Mouse (Mus musculus): ENCODE data around the gene Ficd. TPM values are rescaled to one million over a fixed set of nuclear protein-coding genes. Genes with fewer than 3 reads are reported as not detected.

The Ficd gene
- total and polyA plus RNA-seq, 2 experiments from 2014 or later = 8.7 to 11.7 TPM

DNA sequence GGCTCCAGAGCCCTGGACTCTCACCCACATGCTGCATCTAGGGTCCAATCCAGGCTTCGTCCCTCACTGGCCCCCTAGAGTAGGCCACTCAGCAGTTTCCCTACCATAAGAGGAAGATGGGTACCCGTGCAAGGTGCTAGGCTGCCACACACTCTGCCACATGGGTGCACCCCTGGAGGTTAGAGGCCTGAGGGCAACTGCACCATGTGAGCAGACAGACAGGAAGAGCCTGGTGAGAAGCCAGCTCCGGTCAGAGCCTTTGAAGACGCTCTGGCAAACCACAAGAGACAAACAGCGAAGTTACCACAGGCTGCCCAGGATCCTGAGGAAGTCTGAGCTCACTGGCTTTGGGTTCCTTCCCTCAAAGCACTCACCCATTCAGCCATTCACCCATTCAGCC, 51.4 kb downstream of the Ficd start:
- Histone ChIP-seq H3K4me2 (ENCODE audit: low read depth, low read length) (no peak overlapping the region), H3K36me3 (ENCODE audit: insufficient read depth, low read length) (no peaks in the 10 kb centered on the region), H3K9me3 (ENCODE audit: low read length) (no peaks in the 10 kb centered on the region), H3K9ac (replicated peaks; ENCODE audit: low read length) (no peak overlapping the region), H3K27me3 (ENCODE audit: insufficient read depth, low read length) (no peaks in the 10 kb centered on the region), H3K4me3 (ENCODE audit: low read length) (no peak overlapping the region), H3K27ac (no peak overlapping the region), H3K4me1 (ENCODE audit: insufficient read depth, low read length) (no peaks in the 10 kb centered on the region)
- DNase-seq (ENCODE audit: low spot score) = no peak
- ATAC-seq = no peak
- 84% methylated on average over 5 of the region's 5 CpGs for WGBS
- no peak for TF ChIP-seq CTCF (IDR thresholded peaks at IDR 0.05; ENCODE audit: low read depth)

DNA sequence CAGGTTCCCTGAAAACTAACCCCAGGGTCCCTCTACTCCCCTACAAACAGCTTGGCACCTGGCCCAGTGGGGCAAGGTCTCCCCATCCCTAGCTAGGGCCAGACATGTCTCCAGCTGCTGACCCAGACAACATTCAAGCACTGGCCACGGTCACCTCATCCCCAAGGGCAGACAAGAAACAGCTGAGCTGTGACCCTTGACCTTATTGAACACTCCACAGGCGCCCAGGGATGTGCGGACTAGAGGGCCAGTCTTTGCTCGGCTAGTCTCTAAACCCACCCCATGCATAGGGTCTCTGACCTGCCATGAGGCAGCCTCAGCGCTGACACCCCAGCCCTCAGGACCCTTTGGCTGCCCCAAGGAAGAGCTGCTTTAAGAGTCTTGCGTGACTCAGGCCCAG, 53.0 kb downstream of the Ficd start:
- H3K4me3 ChIP-seq (ENCODE audit: low read length) = no peak overlapping the region
- ATAC-seq = no peak
- WGBS = 48% methylated on average over 6 of the region's 6 CpGs
- H3K27me3 ChIP-seq (ENCODE audit: insufficient read depth, low read length) = no peaks in the 10 kb centered on the region
- no peak for DNase-seq (ENCODE audit: low spot score)
- no peak for TF ChIP-seq CTCF (IDR thresholded peaks at IDR 0.05; ENCODE audit: low read depth)
- H3K9me3 ChIP-seq (ENCODE audit: low read length) = no peaks in the 10 kb centered on the region
- no peak overlapping the region for H3K4me2 ChIP-seq (ENCODE audit: low read depth, low read length)
- H3K4me1 ChIP-seq (ENCODE audit: insufficient read depth, low read length) = no peaks in the 10 kb centered on the region
- no peak overlapping the region for H3K9ac ChIP-seq (replicated peaks; ENCODE audit: low read length)
- no peak overlapping the region for H3K27ac ChIP-seq
- H3K36me3 ChIP-seq (ENCODE audit: insufficient read depth, low read length) = no peaks in the 10 kb centered on the region

DNA sequence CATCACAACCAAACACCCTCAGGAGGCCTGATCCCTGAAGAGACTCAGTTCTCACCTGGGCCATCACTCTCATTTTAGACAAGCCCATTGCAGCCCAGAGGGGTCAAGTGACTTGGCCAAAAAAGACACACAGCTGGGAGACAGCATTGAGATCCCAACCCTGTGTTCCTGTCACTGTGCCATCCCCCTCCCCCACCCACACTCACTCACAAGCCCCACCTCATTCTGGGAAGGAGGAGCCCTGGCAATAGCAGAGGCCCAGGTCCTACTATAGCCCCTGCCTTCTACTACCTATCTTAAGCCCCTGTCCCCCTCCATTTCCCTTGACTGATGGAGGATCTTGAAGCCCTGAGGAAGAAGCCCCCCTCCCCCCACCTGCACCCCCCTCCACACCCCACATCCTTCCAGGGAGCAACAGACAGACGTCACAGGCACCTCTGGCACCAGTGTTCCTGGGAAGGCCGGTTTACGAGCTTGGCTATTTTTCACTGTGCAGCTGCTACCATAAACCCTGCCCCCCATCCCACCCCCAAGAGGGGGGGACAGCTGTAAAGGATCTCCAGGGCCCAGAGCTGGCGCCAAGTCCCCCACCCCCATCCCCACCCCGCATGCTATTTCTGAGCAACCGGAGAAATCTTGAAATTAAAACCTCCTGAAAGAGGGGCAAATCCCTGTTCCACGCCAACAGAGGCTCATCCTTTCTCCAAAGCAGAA, 53.6 kb downstream of the Ficd start:
- Histone ChIP-seq H3K4me2 (ENCODE audit: low read depth, low read length) (no peak overlapping the region), H3K4me3 (ENCODE audit: low read length) (no peak overlapping the region), H3K9ac (replicated peaks; ENCODE audit: low read length) (no peak overlapping the region), H3K27ac (no peak overlapping the region), H3K4me1 (ENCODE audit: insufficient read depth, low read length) (no peaks in the 10 kb centered on the region), H3K36me3 (ENCODE audit: insufficient read depth, low read length) (no peaks in the 10 kb centered on the region), H3K9me3 (ENCODE audit: low read length) (no peaks in the 10 kb centered on the region), H3K27me3 (ENCODE audit: insufficient read depth, low read length) (no peaks in the 10 kb centered on the region)
- TF ChIP-seq CTCF (IDR thresholded peaks at IDR 0.05; ENCODE audit: low read depth) = no peak
- no peak; the same call in 1 of the 2 replicates for ATAC-seq
- DNase-seq (ENCODE audit: low spot score) = no peak
- WGBS = 34% methylated on average over 7 of the region's 7 CpGs

Other genes with a start within 250 kb of the Ficd start
- gene Wscd2, start 245.5 kb upstream of the Ficd start, total RNA-seq (2014; rRNA removed) = 25.1 and 33.8 TPM in 2 replicates
- 8.9 and 9.8 TPM in 2 replicates for gene Wscd2, start 245.5 kb upstream of the Ficd start, polyA plus RNA-seq (2015; fragmentation: Nextera tagmentation; extraction: Ambion mirVana)
- 4.8 and 9.7 TPM in 2 replicates for gene Cmklr1, start 85.4 kb upstream of the Ficd start, total RNA-seq (2014; rRNA removed)
- gene Cmklr1, start 85.4 kb upstream of the Ficd start, polyA plus RNA-seq (2015; fragmentation: Nextera tagmentation; extraction: Ambion mirVana) = 0.91 and 1.6 TPM in 2 replicates
- not detected in 2 replicates for gene 1700069L16Rik, start 11.0 kb upstream of the Ficd start, total RNA-seq (2014; rRNA removed)
- not detected in 2 replicates for gene 1700069L16Rik, start 11.0 kb upstream of the Ficd start, polyA plus RNA-seq (2015; fragmentation: Nextera tagmentation; extraction: Ambion mirVana)
- 34.7 and 45.6 TPM in 2 replicates for gene Sart3, start 36.7 kb downstream of the Ficd start, total RNA-seq (2014; rRNA removed)
- 24.8 and 26.4 TPM in 2 replicates for gene Sart3, start 36.7 kb downstream of the Ficd start, polyA plus RNA-seq (2015; fragmentation: Nextera tagmentation; extraction: Ambion mirVana)
- gene Iscu, start 36.9 kb downstream of the Ficd start, total RNA-seq (2014; rRNA removed) = 53.5 and 77.9 TPM in 2 replicates
- gene Iscu, start 36.9 kb downstream of the Ficd start, polyA plus RNA-seq (2015; fragmentation: Nextera tagmentation; extraction: Ambion mirVana) = 111 and 122 TPM in 2 replicates
- gene Tmem119, start 64.7 kb downstream of the Ficd start, total RNA-seq (2014; rRNA removed) = 5.2 and 9.2 TPM in 2 replicates
- gene Tmem119, start 64.7 kb downstream of the Ficd start, polyA plus RNA-seq (2015; fragmentation: Nextera tagmentation; extraction: Ambion mirVana) = 7.3 and 7.6 TPM in 2 replicates
- gene Selplg, start 96.8 kb downstream of the Ficd start, total RNA-seq (2014; rRNA removed) = 2.8 and 4.1 TPM in 2 replicates
- gene Selplg, start 96.8 kb downstream of the Ficd start, polyA plus RNA-seq (2015; fragmentation: Nextera tagmentation; extraction: Ambion mirVana) = 1.8 and 2.2 TPM in 2 replicates
- 151 and 159 TPM in 2 replicates for gene Coro1c, start 173.0 kb downstream of the Ficd start, total RNA-seq (2014; rRNA removed)
- gene Coro1c, start 173.0 kb downstream of the Ficd start, polyA plus RNA-seq (2015; fragmentation: Nextera tagmentation; extraction: Ambion mirVana) = 140 and 149 TPM in 2 replicates